Mouse (Mus musculus): ENCODE data around the gene Nf2. TPM values are rescaled to one million over a fixed set of nuclear protein-coding genes. Genes with fewer than 3 reads are reported as not detected.

Gene Nf2
- polyA plus RNA-seq, 1 experiment = 54.0 TPM

GRCm38 (mm10) chr11:4874551-4874950 lies 25.2 kb upstream of the Nf2 start:
- Histone ChIP-seq H3K4me1 (ENCODE audit: control insufficient read depth, insufficient read depth, low read length) (peaks cover 8% of the 10 kb centered on the region; the same call in 1 of the 2 replicates), H3K36me3 (ENCODE audit: control insufficient read depth, insufficient read depth, low read length) (no peaks in the 10 kb centered on the region), H3K27ac (ENCODE audit: insufficient read depth, low read depth, low read length) (peak overlapping the region; percentile 83), H3K27me3 (replicated peaks; ENCODE audit: control insufficient read depth, insufficient read depth, low read length) (no peaks in the 10 kb centered on the region), H3K4me3 (ENCODE audit: insufficient read depth, low read depth, low read length) (peak overlapping the region; percentile 75)
- DNase-seq = peak; percentile 89
- WGBS = 5% methylated on average over 10 of the region's 10 CpGs
- no peak for TF ChIP-seq CTCF (conservative IDR thresholded peaks at IDR 0.05; ENCODE audit: insufficient read depth, insufficient read length, low read depth, low read length)
- peak; percentile 58 for TF ChIP-seq POLR2A (IDR thresholded peaks at IDR 0.05; ENCODE audit: low read depth, low read length)

GRCm38 (mm10) chr11:4873755-4874475 lies 24.6 kb upstream of the Nf2 start, which contains the start of gene Nipsnap1:
Gene Nipsnap1, plus strand, starts transcription at chr11:4873951.
- peaks cover 8% of the 10 kb centered on the region; the same call in 1 of the 2 replicates for H3K4me1 ChIP-seq (ENCODE audit: control insufficient read depth, insufficient read depth, low read length)
- peak within 1 kb of the TSS; percentile 75 for H3K4me3 ChIP-seq (ENCODE audit: insufficient read depth, low read depth, low read length)
- WGBS = under 1% methylated on average over 30 of the region's 30 CpGs
- H3K27me3 ChIP-seq (replicated peaks; ENCODE audit: control insufficient read depth, insufficient read depth, low read length) = no peaks in the 10 kb centered on the region
- H3K36me3 ChIP-seq (ENCODE audit: control insufficient read depth, insufficient read depth, low read length) = no peaks in the 10 kb centered on the region
- TF ChIP-seq POLR2A (IDR thresholded peaks at IDR 0.05; ENCODE audit: low read depth, low read length) (no peak), CTCF (conservative IDR thresholded peaks at IDR 0.05; ENCODE audit: insufficient read depth, insufficient read length, low read depth, low read length) (no peak)
- H3K27ac ChIP-seq (ENCODE audit: insufficient read depth, low read depth, low read length) = peak within 1 kb of the TSS; percentile 83
- DNase-seq = peak; percentile 90

GRCm38 (mm10) chr11:4865645-4866251 lies 16.4 kb upstream of the Nf2 start:
- DNase-seq = peak; percentile 79
- Histone ChIP-seq H3K27me3 (replicated peaks; ENCODE audit: control insufficient read depth, insufficient read depth, low read length) (no peaks in the 10 kb centered on the region), H3K4me3 (ENCODE audit: insufficient read depth, low read depth, low read length) (no peak overlapping the region), H3K4me1 (ENCODE audit: control insufficient read depth, insufficient read depth, low read length) (no peaks in the 10 kb centered on the region), H3K36me3 (ENCODE audit: control insufficient read depth, insufficient read depth, low read length) (no peaks in the 10 kb centered on the region), H3K27ac (ENCODE audit: insufficient read depth, low read depth, low read length) (no peak overlapping the region)
- 43% methylated on average over 10 of the region's 10 CpGs for WGBS
- TF ChIP-seq CTCF (conservative IDR thresholded peaks at IDR 0.05; ENCODE audit: insufficient read depth, insufficient read length, low read depth, low read length) (peak; percentile 51), POLR2A (IDR thresholded peaks at IDR 0.05; ENCODE audit: low read depth, low read length) (no peak)

- DNase-seq = no peak
- Histone ChIP-seq H3K27me3 (replicated peaks; ENCODE audit: control insufficient read depth, insufficient read depth, low read length) (no peaks in the 10 kb centered on the region), H3K4me1 (ENCODE audit: control insufficient read depth, insufficient read depth, low read length) (no peaks in the 10 kb centered on the region), H3K36me3 (ENCODE audit: control insufficient read depth, insufficient read depth, low read length) (no peaks in the 10 kb centered on the region), H3K4me3 (ENCODE audit: insufficient read depth, low read depth, low read length) (no peak overlapping the region), H3K27ac (ENCODE audit: insufficient read depth, low read depth, low read length) (no peak overlapping the region)
- TF ChIP-seq CTCF (conservative IDR thresholded peaks at IDR 0.05; ENCODE audit: insufficient read depth, insufficient read length, low read depth, low read length) = no peak
- TF ChIP-seq POLR2A (IDR thresholded peaks at IDR 0.05; ENCODE audit: low read depth, low read length) = no peak
- 98% methylated on average over 1 of the region's 1 CpGs for WGBS
Measured at GRCm38 (mm10) chr11:4862730-4863129, 13.4 kb upstream of the Nf2 start.

GRCm38 (mm10) chr11:4861816-4862604 lies 12.7 kb upstream of the Nf2 start:
- 39% methylated on average over 11 of the region's 11 CpGs for WGBS
- no peaks in the 10 kb centered on the region for H3K36me3 ChIP-seq (ENCODE audit: control insufficient read depth, insufficient read depth, low read length)
- no peak overlapping the region for H3K4me3 ChIP-seq (ENCODE audit: insufficient read depth, low read depth, low read length)
- DNase-seq = no peak
- no peaks in the 10 kb centered on the region for H3K27me3 ChIP-seq (replicated peaks; ENCODE audit: control insufficient read depth, insufficient read depth, low read length)
- TF ChIP-seq CTCF (conservative IDR thresholded peaks at IDR 0.05; ENCODE audit: insufficient read depth, insufficient read length, low read depth, low read length) = no peak
- TF ChIP-seq POLR2A (IDR thresholded peaks at IDR 0.05; ENCODE audit: low read depth, low read length) = no peak
- no peaks in the 10 kb centered on the region for H3K4me1 ChIP-seq (ENCODE audit: control insufficient read depth, insufficient read depth, low read length)
- no peak overlapping the region for H3K27ac ChIP-seq (ENCODE audit: insufficient read depth, low read depth, low read length)

GRCm38 (mm10) chr11:4860986-4861385 lies 11.7 kb upstream of the Nf2 start:
- Histone ChIP-seq H3K27me3 (replicated peaks; ENCODE audit: control insufficient read depth, insufficient read depth, low read length) (no peaks in the 10 kb centered on the region), H3K27ac (ENCODE audit: insufficient read depth, low read depth, low read length) (no peak overlapping the region), H3K4me3 (ENCODE audit: insufficient read depth, low read depth, low read length) (no peak overlapping the region), H3K36me3 (ENCODE audit: control insufficient read depth, insufficient read depth, low read length) (no peaks in the 10 kb centered on the region), H3K4me1 (ENCODE audit: control insufficient read depth, insufficient read depth, low read length) (no peaks in the 10 kb centered on the region)
- DNase-seq = no peak
- 72% methylated on average over 1 of the region's 1 CpGs for WGBS
- TF ChIP-seq CTCF (conservative IDR thresholded peaks at IDR 0.05; ENCODE audit: insufficient read depth, insufficient read length, low read depth, low read length) = no peak
- no peak for TF ChIP-seq POLR2A (IDR thresholded peaks at IDR 0.05; ENCODE audit: low read depth, low read length)

- Histone ChIP-seq H3K4me3 (ENCODE audit: insufficient read depth, low read depth, low read length) (no peak overlapping the region), H3K4me1 (ENCODE audit: control insufficient read depth, insufficient read depth, low read length) (no peaks in the 10 kb centered on the region), H3K27me3 (replicated peaks; ENCODE audit: control insufficient read depth, insufficient read depth, low read length) (no peaks in the 10 kb centered on the region), H3K27ac (ENCODE audit: insufficient read depth, low read depth, low read length) (no peak overlapping the region), H3K36me3 (ENCODE audit: control insufficient read depth, insufficient read depth, low read length) (no peaks in the 10 kb centered on the region)
- TF ChIP-seq CTCF (conservative IDR thresholded peaks at IDR 0.05; ENCODE audit: insufficient read depth, insufficient read length, low read depth, low read length) (no peak), POLR2A (IDR thresholded peaks at IDR 0.05; ENCODE audit: low read depth, low read length) (no peak)
- 34% methylated on average over 2 of the region's 2 CpGs for WGBS
- DNase-seq = no peak
Measured at GRCm38 (mm10) chr11:4858416-4858815, 9.1 kb upstream of the Nf2 start.
